Mouse (Mus musculus): ENCODE measurements around the gene Lss. TPM values are rescaled to one million over a fixed set of nuclear protein-coding genes. Genes with fewer than 3 reads are reported as not detected.

The Lss gene
- 1 to 10 TPM; 4.4 to 5.6 TPM for total RNA-seq (2023)

DNA sequence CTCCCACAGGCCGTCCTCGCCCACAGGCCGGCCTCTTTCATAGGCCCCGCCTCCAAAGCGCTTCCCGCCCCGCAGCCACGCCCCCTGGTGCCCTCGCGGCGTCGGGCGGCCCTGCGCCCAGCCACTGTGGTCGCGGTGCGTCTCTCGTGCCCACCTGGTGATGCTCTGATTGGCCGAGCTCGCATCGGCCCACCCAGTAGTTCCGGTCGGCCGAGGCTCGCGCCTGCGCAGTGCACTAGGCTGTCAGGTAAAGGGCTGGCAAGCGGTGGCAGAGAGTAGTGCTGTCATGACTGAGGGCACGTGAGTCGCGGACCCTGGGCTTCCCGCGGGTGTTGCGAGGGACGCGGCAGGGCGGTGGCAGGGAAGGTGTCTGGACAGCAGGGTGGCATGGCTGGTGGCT, at the start of gene Lss:
Lss (plus strand) TSS at position 214 of the 400 bp plus-strand sequence.

DNA sequence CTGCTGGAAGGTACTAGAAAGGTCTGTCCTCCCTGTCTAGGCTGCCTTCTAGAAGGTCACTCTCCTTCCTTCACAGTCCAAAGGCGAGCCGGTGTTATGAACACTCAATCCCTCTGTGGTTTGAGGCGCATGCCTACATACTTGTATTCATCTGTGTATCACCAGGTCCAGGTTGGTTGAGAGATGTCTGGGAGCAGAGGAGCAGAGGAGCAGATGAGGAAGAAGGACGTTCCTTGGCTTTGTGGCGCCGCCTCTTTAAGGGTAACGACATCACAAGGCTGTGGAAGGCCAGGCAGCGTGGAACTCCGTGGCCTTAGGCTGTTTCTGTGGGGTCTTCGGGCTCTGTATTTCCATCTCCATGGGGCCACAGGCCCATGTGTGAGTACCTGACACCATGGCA, 30.6 kb downstream of the Lss start, which contains the start of gene Spatc1l:
Spatc1l (plus strand) TSS at position 301 of the 400 bp plus-strand sequence.

DNA sequence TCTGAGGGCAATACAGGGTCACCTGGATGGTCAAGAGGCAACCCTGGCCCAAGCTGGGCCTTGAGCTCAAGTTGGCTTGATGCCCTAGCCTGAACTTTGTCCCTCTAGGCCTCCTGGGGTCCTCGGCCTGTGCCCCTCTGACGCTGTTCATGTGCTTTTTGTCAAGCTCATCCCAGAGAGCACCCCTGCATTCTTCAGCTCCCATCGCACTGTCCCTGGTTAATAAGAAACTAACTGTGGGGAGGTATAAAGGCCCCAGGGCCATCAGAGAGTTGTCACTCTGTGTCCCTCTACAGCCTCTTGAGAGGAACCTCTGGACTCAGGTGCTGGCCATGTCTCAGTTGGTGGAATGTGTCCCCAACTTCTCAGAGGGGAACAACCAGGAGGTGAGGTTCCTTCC, 44.0 kb downstream of the Lss start, which contains the start of gene Ftcd:
Ftcd (plus strand) TSS at position 275 of the 400 bp plus-strand sequence.

Other genes with a start within 250 kb of the Lss start
- gene Dip2a, start 186.3 kb upstream of the Lss start, total RNA-seq (2023): 1 to 10 TPM; 5.8 to 5.9 TPM
- gene AC141477.1, start 91.1 kb upstream of the Lss start, total RNA-seq (2023): 10 to 100 TPM in 1 of 2 experiments, 1 to 10 TPM in 1; 4.2 to 24.1 TPM
- gene Pcnt, start 88.8 kb upstream of the Lss start, total RNA-seq (2023): 10 to 100 TPM; 34.6 to 40.1 TPM
- gene 2610028H24Rik, start 82.5 kb upstream of the Lss start, total RNA-seq (2023): not detected
- gene Mcm3ap, start 62.7 kb upstream of the Lss start, total RNA-seq (2023): 10 to 100 TPM; 48.0 to 48.6 TPM
- 1 to 10 TPM in 1 of 2 experiments, under 1 TPM in 1; 0.88 to 1.2 TPM for gene Ybey, start 62.5 kb upstream of the Lss start, total RNA-seq (2023)
- gene Spatc1l, start 30.7 kb downstream of the Lss start, total RNA-seq (2023): not detected
- gene Ftcd, start 44.1 kb downstream of the Lss start, total RNA-seq (2023): not detected
- gene Col6a2, start 92.0 kb downstream of the Lss start, total RNA-seq (2023): under 1 TPM; 0.29 to 0.72 TPM
- under 1 TPM; 0.44 to 0.75 TPM for gene Col6a1, start 194.6 kb downstream of the Lss start, total RNA-seq (2023)